Mouse (Mus musculus): ENCODE measurements around the gene Slc43a1. TPM values are rescaled to one million over a fixed set of nuclear protein-coding genes. Genes with fewer than 3 reads are reported as not detected.

Slc43a1 gene
- polyA plus RNA-seq, 1 experiment from 2014 or later: 6.6 TPM

GRCm38 (mm10) chr2:84859991-84860780 is 21.5 kb downstream of the Slc43a1 start:
- no peak for TF ChIP-seq EP300 (IDR thresholded peaks at IDR 0.05)
- no peak for TF ChIP-seq CTCF (IDR thresholded peaks at IDR 0.05)
- DNase-seq (ENCODE audit: low spot score): no peak
- Histone ChIP-seq H3K9ac (replicated peaks; ENCODE audit: low read depth) (no peak overlapping the region), H3K36me3 (ENCODE audit: insufficient read depth, low read length) (no peaks in the 10 kb centered on the region), H3K4me3 (ENCODE audit: low read depth, low read length) (no peak overlapping the region), H3K9me3 (ENCODE audit: low read length) (no peaks in the 10 kb centered on the region), H3K4me1 (ENCODE audit: insufficient read depth, low read depth, low read length) (no peaks in the 10 kb centered on the region), H3K27me3 (replicated peaks; ENCODE audit: insufficient read depth, low read length) (no peaks in the 10 kb centered on the region), H3K4me2 (replicated peaks; ENCODE audit: low read depth, low read length) (no peak overlapping the region), H3K27ac (ENCODE audit: low read length) (no peak overlapping the region)
- ATAC-seq: no peak
- 77% methylated on average over 7 of the region's 7 CpGs for whole genome bisulfite sequencing

- WGBS: 75% methylated on average over 3 of the region's 3 CpGs
- no peaks in the 10 kb centered on the region for H3K9me3 ChIP-seq (ENCODE audit: low read length)
- H3K4me2 ChIP-seq (replicated peaks; ENCODE audit: low read depth, low read length): no peak overlapping the region
- H3K9ac ChIP-seq (replicated peaks; ENCODE audit: low read depth): no peak overlapping the region
- H3K27me3 ChIP-seq (replicated peaks; ENCODE audit: insufficient read depth, low read length): peaks cover 3% of the 10 kb centered on the region; the same call in 1 of the 2 replicates
- DNase-seq (ENCODE audit: low spot score): no peak
- H3K4me1 ChIP-seq (ENCODE audit: insufficient read depth, low read depth, low read length): no peaks in the 10 kb centered on the region
- TF ChIP-seq CTCF (IDR thresholded peaks at IDR 0.05): no peak
- no peak for TF ChIP-seq EP300 (IDR thresholded peaks at IDR 0.05)
- no peaks in the 10 kb centered on the region for H3K36me3 ChIP-seq (ENCODE audit: insufficient read depth, low read length)
- ATAC-seq: no peak
- H3K27ac ChIP-seq (ENCODE audit: low read length): no peak overlapping the region
- no peak overlapping the region for H3K4me3 ChIP-seq (ENCODE audit: low read depth, low read length)
Observed at GRCm38 (mm10) chr2:84861430-84861829, 22.8 kb downstream of the Slc43a1 start.

GRCm38 (mm10) chr2:84862231-84862630 is 23.6 kb downstream of the Slc43a1 start:
- no peak for ATAC-seq
- no peak for TF ChIP-seq EP300 (IDR thresholded peaks at IDR 0.05)
- TF ChIP-seq CTCF (IDR thresholded peaks at IDR 0.05): no peak
- no peaks in the 10 kb centered on the region for H3K36me3 ChIP-seq (ENCODE audit: insufficient read depth, low read length)

GRCm38 (mm10) chr2:84865616-84866571 is 27.2 kb downstream of the Slc43a1 start:
- H3K9ac ChIP-seq (replicated peaks; ENCODE audit: low read depth): no peak overlapping the region
- peak; percentile 47 for ATAC-seq
- H3K9me3 ChIP-seq (ENCODE audit: low read length): no peaks in the 10 kb centered on the region
- TF ChIP-seq EP300 (IDR thresholded peaks at IDR 0.05) (no peak), CTCF (IDR thresholded peaks at IDR 0.05) (peak; percentile 87)
- peaks cover 7% of the 10 kb centered on the region; the same call in 1 of the 2 replicates for H3K27me3 ChIP-seq (replicated peaks; ENCODE audit: insufficient read depth, low read length)
- under 1% methylated on average over 39 of the region's 47 CpGs for WGBS
- peak overlapping the region; percentile 16 for H3K4me3 ChIP-seq (ENCODE audit: low read depth, low read length)
- DNase-seq (ENCODE audit: low spot score): peak; percentile 52
- peak overlapping the region; percentile 46 for H3K4me2 ChIP-seq (replicated peaks; ENCODE audit: low read depth, low read length)
- H3K4me1 ChIP-seq (ENCODE audit: insufficient read depth, low read depth, low read length): no peaks in the 10 kb centered on the region
- H3K36me3 ChIP-seq (ENCODE audit: insufficient read depth, low read length): no peaks in the 10 kb centered on the region
- no peak overlapping the region for H3K27ac ChIP-seq (ENCODE audit: low read length)

More at GRCm38 (mm10) chr2:84862231-84862630, 23.6 kb downstream of the Slc43a1 start:
- H3K4me1 ChIP-seq (ENCODE audit: insufficient read depth, low read depth, low read length): no peaks in the 10 kb centered on the region
- no peak overlapping the region for H3K9ac ChIP-seq (replicated peaks; ENCODE audit: low read depth)
- H3K27ac ChIP-seq (ENCODE audit: low read length): no peak overlapping the region
- no peak overlapping the region for H3K4me3 ChIP-seq (ENCODE audit: low read depth, low read length)
- no peaks in the 10 kb centered on the region for H3K9me3 ChIP-seq (ENCODE audit: low read length)
- H3K4me2 ChIP-seq (replicated peaks; ENCODE audit: low read depth, low read length): no peak overlapping the region
- H3K27me3 ChIP-seq (replicated peaks; ENCODE audit: insufficient read depth, low read length): peaks cover 7% of the 10 kb centered on the region; the same call in 1 of the 2 replicates
- WGBS: 70% methylated on average over 3 of the region's 3 CpGs
- no peak for DNase-seq (ENCODE audit: low spot score)

GRCm38 (mm10) chr2:84868521-84868943 is 29.9 kb downstream of the Slc43a1 start:
- TF ChIP-seq EP300 (IDR thresholded peaks at IDR 0.05) (no peak), CTCF (IDR thresholded peaks at IDR 0.05) (peak; percentile 88)
- H3K27ac ChIP-seq (ENCODE audit: low read length): no peak overlapping the region
- H3K27me3 ChIP-seq (replicated peaks; ENCODE audit: insufficient read depth, low read length): peaks cover 21% of the 10 kb centered on the region
- 5% methylated on average over 5 of the region's 5 CpGs for WGBS
- no peaks in the 10 kb centered on the region for H3K36me3 ChIP-seq (ENCODE audit: insufficient read depth, low read length)
- 0 out of 2 replicates have a peak, but pooled peaks have one; percentile 11 for ATAC-seq
- no peak overlapping the region for H3K9ac ChIP-seq (replicated peaks; ENCODE audit: low read depth)
- DNase-seq (ENCODE audit: low spot score): peak; percentile 61
- no peak overlapping the region for H3K4me3 ChIP-seq (ENCODE audit: low read depth, low read length)
- H3K9me3 ChIP-seq (ENCODE audit: low read length): no peaks in the 10 kb centered on the region
- H3K4me1 ChIP-seq (ENCODE audit: insufficient read depth, low read depth, low read length): peaks cover 5% of the 10 kb centered on the region
- no peak overlapping the region for H3K4me2 ChIP-seq (replicated peaks; ENCODE audit: low read depth, low read length)

GRCm38 (mm10) chr2:84868977-84869376 is 30.3 kb downstream of the Slc43a1 start:
- H3K9me3 ChIP-seq (ENCODE audit: low read length): no peaks in the 10 kb centered on the region
- peaks cover 5% of the 10 kb centered on the region for H3K4me1 ChIP-seq (ENCODE audit: insufficient read depth, low read depth, low read length)
- no peak for TF ChIP-seq EP300 (IDR thresholded peaks at IDR 0.05)
- no peak for TF ChIP-seq CTCF (IDR thresholded peaks at IDR 0.05)
- H3K27me3 ChIP-seq (replicated peaks; ENCODE audit: insufficient read depth, low read length): peaks cover 21% of the 10 kb centered on the region
- no peak overlapping the region for H3K4me2 ChIP-seq (replicated peaks; ENCODE audit: low read depth, low read length)
- ATAC-seq (no peak), DNase-seq (ENCODE audit: low spot score) (no peak)
- no peak overlapping the region for H3K4me3 ChIP-seq (ENCODE audit: low read depth, low read length)
- no peak overlapping the region for H3K9ac ChIP-seq (replicated peaks; ENCODE audit: low read depth)
- WGBS: 52% methylated on average over 2 of the region's 2 CpGs
- no peak overlapping the region for H3K27ac ChIP-seq (ENCODE audit: low read length)
- no peaks in the 10 kb centered on the region for H3K36me3 ChIP-seq (ENCODE audit: insufficient read depth, low read length)

All from lung, postnatal 0 days (tissue).